Mouse (Mus musculus): ENCODE results near the gene Mest. TPM values are rescaled to one million over a fixed set of nuclear protein-coding genes. Genes with fewer than 3 reads are reported as not detected.

The Mest gene
- polyA plus RNA-seq (2014; fragmentation: Nextera tagmentation; extraction: Ambion mirVana): 2,556 and 2,705 TPM in 2 replicates

- no peaks in the 10 kb centered on the region for H3K9me3 ChIP-seq (ENCODE audit: control insufficient read depth, low read length)
- ATAC-seq (ENCODE audit: insufficient number of reproducible peaks, insufficient read depth, low FRiP score, low read depth): no peak
- WGBS: 49% methylated on average over 7 of the region's 7 CpGs
- H3K4me1 ChIP-seq (ENCODE audit: control insufficient read depth in 2 of 2, insufficient read depth in 2 of 2, low read length in 2 of 2): peaks cover 3 to 7% of the 10 kb centered on the region in 2 experiments
- H3K27me3 ChIP-seq (ENCODE audit: control insufficient read depth, insufficient read depth, low read length): no peaks in the 10 kb centered on the region
- no peak within 1 kb of the TSS for H3K27ac ChIP-seq (replicated peaks in 1 of 2; ENCODE audit: control insufficient read depth in 1 of 2, insufficient read depth in 1 of 2, low read depth in 2 of 2, low read length in 2 of 2)
- H3K9ac ChIP-seq (ENCODE audit: low read length): peak within 1 kb of the TSS; percentile 21; the same call in 1 of the 2 replicates
- no peak within 1 kb of the TSS for H3K4me2 ChIP-seq (ENCODE audit: low read length)
- no peak within 1 kb of the TSS for H3K4me3 ChIP-seq (ENCODE audit: control insufficient read depth in 1 of 2, insufficient read depth in 1 of 2, low read depth in 1 of 2, low read length in 2 of 2)
- H3K36me3 ChIP-seq (ENCODE audit: control insufficient read depth, insufficient read depth, low read length): no peaks in the 10 kb centered on the region
Measured at GRCm38 (mm10) chr6:30723331-30723730, at the start of gene Mest. Mest (plus strand) TSS chr6:30723547.

- ATAC-seq (ENCODE audit: insufficient number of reproducible peaks, insufficient read depth, low FRiP score, low read depth): peak; percentile 61; the same call in 1 of the 2 replicates
- H3K4me3 ChIP-seq (ENCODE audit: control insufficient read depth in 1 of 2, insufficient read depth in 1 of 2, low read depth in 1 of 2, low read length in 2 of 2): peak overlapping the region in 1 of 2 experiments; percentile 2; a peak in 2 of 4 replicates
- no peaks in the 10 kb centered on the region for H3K27me3 ChIP-seq (ENCODE audit: control insufficient read depth, insufficient read depth, low read length)
- H3K27ac ChIP-seq (replicated peaks in 1 of 2; ENCODE audit: control insufficient read depth in 1 of 2, insufficient read depth in 1 of 2, low read depth in 2 of 2, low read length in 2 of 2): peak overlapping the region; percentile 78 to 87
- no peaks in the 10 kb centered on the region for H3K36me3 ChIP-seq (ENCODE audit: control insufficient read depth, insufficient read depth, low read length)
- WGBS: 15% methylated on average over 14 of the region's 14 CpGs
- no peaks in the 10 kb centered on the region for H3K9me3 ChIP-seq (ENCODE audit: control insufficient read depth, low read length)
- H3K9ac ChIP-seq (ENCODE audit: low read length): peak overlapping the region; percentile 39
- peak overlapping the region; percentile 45 for H3K4me2 ChIP-seq (ENCODE audit: low read length)
- peaks cover 15 to 38% of the 10 kb centered on the region in 2 experiments for H3K4me1 ChIP-seq (ENCODE audit: control insufficient read depth in 2 of 2, insufficient read depth in 2 of 2, low read length in 2 of 2)
Measured at GRCm38 (mm10) chr6:30673764-30674561, 49.4 kb upstream of the Mest start.

GRCm38 (mm10) chr6:30674714-30675280 is 48.5 kb upstream of the Mest start:
- Histone ChIP-seq H3K36me3 (ENCODE audit: control insufficient read depth, insufficient read depth, low read length) (no peaks in the 10 kb centered on the region), H3K9ac (ENCODE audit: low read length) (peak overlapping the region; percentile 62), H3K4me1 (ENCODE audit: control insufficient read depth in 2 of 2, insufficient read depth in 2 of 2, low read length in 2 of 2) (peaks cover 19 to 43% of the 10 kb centered on the region in 2 experiments), H3K27me3 (ENCODE audit: control insufficient read depth, insufficient read depth, low read length) (no peaks in the 10 kb centered on the region), H3K4me3 (ENCODE audit: control insufficient read depth in 1 of 2, insufficient read depth in 1 of 2, low read depth in 1 of 2, low read length in 2 of 2) (no peak overlapping the region), H3K27ac (replicated peaks in 1 of 2; ENCODE audit: control insufficient read depth in 1 of 2, insufficient read depth in 1 of 2, low read depth in 2 of 2, low read length in 2 of 2) (peak overlapping the region; percentile 47 to 87), H3K4me2 (ENCODE audit: low read length) (peak overlapping the region; percentile 45), H3K9me3 (ENCODE audit: control insufficient read depth, low read length) (no peaks in the 10 kb centered on the region)
- 63% methylated on average over 9 of the region's 9 CpGs for WGBS
- ATAC-seq (ENCODE audit: insufficient number of reproducible peaks, insufficient read depth, low FRiP score, low read depth): 0 out of 2 replicates have a peak, but pooled peaks have one; percentile 54

GRCm38 (mm10) chr6:30675281-30675771 is 48.0 kb upstream of the Mest start:
- peaks cover 19 to 43% of the 10 kb centered on the region in 2 experiments for H3K4me1 ChIP-seq (ENCODE audit: control insufficient read depth in 2 of 2, insufficient read depth in 2 of 2, low read length in 2 of 2)
- peak overlapping the region; percentile 45 for H3K4me2 ChIP-seq (ENCODE audit: low read length)
- H3K27ac ChIP-seq (replicated peaks in 1 of 2; ENCODE audit: control insufficient read depth in 1 of 2, insufficient read depth in 1 of 2, low read depth in 2 of 2, low read length in 2 of 2): peak overlapping the region; percentile 84 to 87
- H3K27me3 ChIP-seq (ENCODE audit: control insufficient read depth, insufficient read depth, low read length): no peaks in the 10 kb centered on the region
- H3K36me3 ChIP-seq (ENCODE audit: control insufficient read depth, insufficient read depth, low read length): no peaks in the 10 kb centered on the region
- H3K9ac ChIP-seq (ENCODE audit: low read length): peak overlapping the region; percentile 62; the same call in 1 of the 2 replicates
- WGBS: 20% methylated on average over 11 of the region's 11 CpGs
- H3K9me3 ChIP-seq (ENCODE audit: control insufficient read depth, low read length): no peaks in the 10 kb centered on the region
- peak; percentile 74 for ATAC-seq (ENCODE audit: insufficient number of reproducible peaks, insufficient read depth, low FRiP score, low read depth)
- peak overlapping the region in 1 of 2 experiments; percentile 1; a peak in 1 of 4 replicates for H3K4me3 ChIP-seq (ENCODE audit: control insufficient read depth in 1 of 2, insufficient read depth in 1 of 2, low read depth in 1 of 2, low read length in 2 of 2)

- H3K36me3 ChIP-seq (ENCODE audit: control insufficient read depth, insufficient read depth, low read length): no peaks in the 10 kb centered on the region
- peaks cover 19 to 43% of the 10 kb centered on the region in 2 experiments for H3K4me1 ChIP-seq (ENCODE audit: control insufficient read depth in 2 of 2, insufficient read depth in 2 of 2, low read length in 2 of 2)
- H3K27me3 ChIP-seq (ENCODE audit: control insufficient read depth, insufficient read depth, low read length): no peaks in the 10 kb centered on the region
- ATAC-seq (ENCODE audit: insufficient number of reproducible peaks, insufficient read depth, low FRiP score, low read depth): no peak
- no peak overlapping the region for H3K9ac ChIP-seq (ENCODE audit: low read length)
- H3K9me3 ChIP-seq (ENCODE audit: control insufficient read depth, low read length): no peaks in the 10 kb centered on the region
- H3K4me3 ChIP-seq (ENCODE audit: control insufficient read depth in 1 of 2, insufficient read depth in 1 of 2, low read depth in 1 of 2, low read length in 2 of 2): no peak overlapping the region
- H3K4me2 ChIP-seq (ENCODE audit: low read length): no peak overlapping the region
- H3K27ac ChIP-seq (replicated peaks in 1 of 2; ENCODE audit: control insufficient read depth in 1 of 2, insufficient read depth in 1 of 2, low read depth in 2 of 2, low read length in 2 of 2): no peak overlapping the region
- WGBS: 85% methylated on average over 6 of the region's 6 CpGs
Measured at GRCm38 (mm10) chr6:30676506-30676905, 46.8 kb upstream of the Mest start.

- 59% methylated on average over 9 of the region's 9 CpGs for WGBS
- ATAC-seq (ENCODE audit: insufficient number of reproducible peaks, insufficient read depth, low FRiP score, low read depth): no peak
- no peak overlapping the region for H3K9ac ChIP-seq (ENCODE audit: low read length)
- H3K4me2 ChIP-seq (ENCODE audit: low read length): no peak overlapping the region
- no peak overlapping the region for H3K4me3 ChIP-seq (ENCODE audit: control insufficient read depth in 1 of 2, insufficient read depth in 1 of 2, low read depth in 1 of 2, low read length in 2 of 2)
- no peaks in the 10 kb centered on the region for H3K36me3 ChIP-seq (ENCODE audit: control insufficient read depth, insufficient read depth, low read length)
- H3K4me1 ChIP-seq (ENCODE audit: control insufficient read depth in 2 of 2, insufficient read depth in 2 of 2, low read length in 2 of 2): peaks cover 19 to 37% of the 10 kb centered on the region in 2 experiments
- H3K9me3 ChIP-seq (ENCODE audit: control insufficient read depth, low read length): no peaks in the 10 kb centered on the region
- H3K27ac ChIP-seq (replicated peaks in 1 of 2; ENCODE audit: control insufficient read depth in 1 of 2, insufficient read depth in 1 of 2, low read depth in 2 of 2, low read length in 2 of 2): no peak overlapping the region
- H3K27me3 ChIP-seq (ENCODE audit: control insufficient read depth, insufficient read depth, low read length): no peaks in the 10 kb centered on the region
Measured at GRCm38 (mm10) chr6:30677591-30677990, 45.8 kb upstream of the Mest start.

GRCm38 (mm10) chr6:30678482-30678881 is 44.9 kb upstream of the Mest start:
- Histone ChIP-seq H3K4me3 (ENCODE audit: control insufficient read depth in 1 of 2, insufficient read depth in 1 of 2, low read depth in 1 of 2, low read length in 2 of 2) (no peak overlapping the region), H3K9me3 (ENCODE audit: control insufficient read depth, low read length) (no peaks in the 10 kb centered on the region), H3K4me1 (ENCODE audit: control insufficient read depth in 2 of 2, insufficient read depth in 2 of 2, low read length in 2 of 2) (peaks cover 18 to 29% of the 10 kb centered on the region in 2 experiments), H3K4me2 (ENCODE audit: low read length) (no peak overlapping the region), H3K27me3 (ENCODE audit: control insufficient read depth, insufficient read depth, low read length) (no peaks in the 10 kb centered on the region), H3K9ac (ENCODE audit: low read length) (no peak overlapping the region), H3K36me3 (ENCODE audit: control insufficient read depth, insufficient read depth, low read length) (no peaks in the 10 kb centered on the region), H3K27ac (replicated peaks in 1 of 2; ENCODE audit: control insufficient read depth in 1 of 2, insufficient read depth in 1 of 2, low read depth in 2 of 2, low read length in 2 of 2) (no peak overlapping the region)
- no peak for ATAC-seq (ENCODE audit: insufficient number of reproducible peaks, insufficient read depth, low FRiP score, low read depth)
- 82% methylated on average over 6 of the region's 6 CpGs for WGBS
